ENCODE assay signal across 15 mouse cellular contexts in the genomic region with DNA sequence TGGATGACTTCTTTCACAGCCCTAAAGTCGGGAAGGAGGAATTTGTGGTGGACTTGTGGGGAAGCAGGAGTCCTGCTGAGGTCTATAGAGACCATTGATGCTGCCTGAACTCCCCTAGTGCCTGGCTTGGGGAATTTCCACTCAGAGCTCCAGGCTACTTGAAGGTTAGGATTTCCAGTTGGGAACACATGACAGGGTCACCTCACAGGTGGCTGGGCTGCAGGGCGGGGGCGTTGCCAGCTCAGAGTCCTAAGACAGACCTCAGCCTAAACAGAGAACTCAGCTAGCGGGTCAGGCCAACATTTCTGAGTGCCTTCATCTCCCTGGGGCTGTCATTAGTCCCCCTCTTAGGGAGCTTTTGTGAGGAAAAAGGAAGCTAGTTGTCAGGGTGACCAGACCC. TPM values are rescaled to one million over a fixed set of nuclear protein-coding genes. Genes with fewer than 3 reads are reported as not detected.
"Had no signal": no experiment of that assay in that cellular context is flagged by ENCODE, and none has a peak within 500 bp of the region (broad histone marks: within the 10 kb centered on the region; RNA-seq: fewer than 3 reads in every experiment).

No protein-coding gene starts in this region.

- H3K27me3 ChIP-seq: hindbrain, embryonic 15.5 days; midbrain, embryonic 15.5 days; neural tube, embryonic 12.5 days had no signal

- H3K9ac ChIP-seq: hindbrain, embryonic 15.5 days; liver, embryonic 15.5 days; midbrain, embryonic 15.5 days; neural tube, embryonic 12.5 days had no signal

- H3K4me1 ChIP-seq: hindbrain, embryonic 15.5 days; liver, embryonic 15.5 days; midbrain, embryonic 15.5 days; neural tube, embryonic 12.5 days had no signal

- H3K4me3 ChIP-seq: hindbrain, embryonic 15.5 days; left cerebral cortex, adult 2 months; limb, embryonic 10.5 days; liver, embryonic 15.5 days; megakaryocyte, embryonic 14.5 days; midbrain, embryonic 15.5 days; neural tube, embryonic 12.5 days had no signal

- DNase-seq: lung, adult 2 months; lung, postnatal 10 days; right cerebral cortex, postnatal 14 days; thymus, postnatal 4 days had no signal

- H3K9me3 ChIP-seq: hindbrain, embryonic 15.5 days; limb, embryonic 10.5 days; liver, embryonic 15.5 days; megakaryocyte, embryonic 14.5 days; midbrain, embryonic 15.5 days; neural tube, embryonic 12.5 days had no signal

- H3K4me2 ChIP-seq: hindbrain, embryonic 15.5 days; liver, embryonic 11.5 days; liver, embryonic 15.5 days; midbrain, embryonic 11.5 days; midbrain, embryonic 15.5 days; neural tube, embryonic 12.5 days had no signal

- ATAC-seq: intestine, embryonic 16.5 days; midbrain, embryonic 15.5 days had no signal

- H3K36me3 ChIP-seq: hindbrain, embryonic 15.5 days; limb, embryonic 10.5 days; liver, embryonic 15.5 days; midbrain, embryonic 15.5 days; neural tube, embryonic 12.5 days had no signal

- H3K27ac ChIP-seq: hindbrain, embryonic 15.5 days; left cerebral cortex, adult 2 months; limb, embryonic 10.5 days; liver, embryonic 15.5 days; macrophage; midbrain, embryonic 15.5 days; neural tube, embryonic 12.5 days had no signal

RNA-seq across cellular contexts. Expression of a gene that starts 31.9 kb away (rescaled TPM):
- polyA plus RNA-seq: macrophage had no signal
